Mouse (Mus musculus): Measurements from ENCODE around the gene B3gntl1. TPM values are rescaled to one million over a fixed set of nuclear protein-coding genes. Genes with fewer than 3 reads are reported as not detected.

The B3gntl1 gene
- total RNA-seq, 2 experiments from 2014 or later, result 4.4 to 4.6 TPM

DNA sequence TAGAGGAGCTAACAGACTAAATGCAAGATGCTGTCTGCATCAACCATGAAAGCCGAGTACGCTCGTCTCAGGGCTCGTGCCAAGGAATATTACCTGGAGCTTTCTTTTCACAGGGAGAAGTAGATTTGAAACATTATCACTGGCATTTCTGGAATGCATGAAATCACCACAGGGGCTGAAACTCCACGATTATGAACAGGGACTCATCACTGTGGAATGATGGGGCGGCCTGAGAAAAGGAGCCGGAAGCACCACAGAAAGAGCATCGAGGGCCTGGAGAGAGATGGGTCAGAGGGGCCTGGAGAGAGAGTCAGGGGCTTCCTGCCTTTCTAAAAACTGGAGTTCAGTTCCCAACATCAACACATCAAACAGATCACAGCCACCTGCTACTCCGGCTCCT lies 25.6 kb downstream of the B3gntl1 start:
- no peak for DNase-seq

DNA sequence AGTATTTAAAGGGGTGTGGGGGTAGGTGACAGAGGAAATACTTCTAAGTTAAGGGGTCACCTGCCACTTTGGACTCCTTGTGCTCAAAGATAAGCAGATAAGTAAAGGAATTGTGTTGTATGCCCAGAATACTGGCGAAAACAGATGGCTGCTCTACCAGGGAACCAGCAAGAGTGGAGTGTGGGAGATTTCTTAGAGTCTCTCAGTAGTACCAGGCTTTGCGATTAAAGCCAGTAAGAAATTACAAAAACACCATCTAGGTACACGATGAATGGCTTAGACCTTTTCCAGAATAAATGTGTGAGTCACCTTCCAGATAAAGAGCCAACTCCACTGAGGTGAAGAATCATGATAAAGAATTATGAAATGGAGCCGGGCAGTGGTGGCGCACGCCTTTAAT lies 27.6 kb downstream of the B3gntl1 start:
- DNase-seq, result no peak

DNA sequence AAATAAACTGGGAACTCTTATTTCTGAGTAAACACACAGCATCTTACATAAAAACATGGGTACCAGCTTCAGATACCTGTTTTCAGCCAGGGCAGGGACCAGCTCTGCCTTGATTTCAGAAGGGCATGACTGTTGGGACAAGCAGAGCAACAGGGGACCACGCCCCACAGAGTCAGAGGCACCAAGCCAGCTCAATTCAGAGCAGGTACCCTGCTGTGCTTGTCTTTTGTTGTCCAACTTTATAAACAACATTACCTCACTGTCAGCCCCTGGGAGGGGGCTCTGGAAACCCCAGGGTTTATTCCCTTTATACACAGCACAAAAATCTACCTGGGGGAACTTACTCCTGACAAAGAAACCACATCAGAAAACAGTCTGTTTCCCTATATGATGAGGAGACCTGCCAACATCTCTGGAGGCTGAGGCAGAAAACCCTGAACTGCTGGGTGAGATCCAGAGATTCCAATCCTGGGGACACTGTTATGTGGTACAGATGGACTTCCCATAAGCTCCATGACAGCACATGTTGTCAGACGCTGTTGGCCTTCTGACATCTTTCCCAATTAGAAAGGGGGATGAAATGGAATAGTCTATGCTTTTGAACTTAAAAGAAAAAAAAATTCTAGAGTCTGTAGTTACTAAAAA lies 31.3 kb downstream of the B3gntl1 start:
- DNase-seq, result no peak

DNA sequence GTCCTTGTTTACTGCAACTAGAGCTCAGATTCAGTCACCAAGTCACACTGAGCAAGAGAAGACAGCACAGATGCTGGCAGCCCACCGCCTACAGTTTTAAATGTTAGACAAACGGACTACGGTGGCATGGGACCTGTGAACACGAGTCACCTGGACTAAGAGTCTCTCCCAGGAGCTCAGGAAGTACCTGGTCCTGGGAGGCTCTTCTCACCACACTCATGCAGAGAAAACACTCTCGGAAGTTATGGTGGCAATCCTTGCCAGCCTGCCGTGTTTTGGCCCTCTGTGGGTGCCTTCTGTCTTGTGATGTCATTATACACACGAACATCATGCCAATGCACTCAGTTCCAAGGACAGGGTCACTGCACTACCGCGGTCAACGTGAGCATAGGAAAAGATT lies 36.3 kb downstream of the B3gntl1 start:
- no peak for DNase-seq

DNA sequence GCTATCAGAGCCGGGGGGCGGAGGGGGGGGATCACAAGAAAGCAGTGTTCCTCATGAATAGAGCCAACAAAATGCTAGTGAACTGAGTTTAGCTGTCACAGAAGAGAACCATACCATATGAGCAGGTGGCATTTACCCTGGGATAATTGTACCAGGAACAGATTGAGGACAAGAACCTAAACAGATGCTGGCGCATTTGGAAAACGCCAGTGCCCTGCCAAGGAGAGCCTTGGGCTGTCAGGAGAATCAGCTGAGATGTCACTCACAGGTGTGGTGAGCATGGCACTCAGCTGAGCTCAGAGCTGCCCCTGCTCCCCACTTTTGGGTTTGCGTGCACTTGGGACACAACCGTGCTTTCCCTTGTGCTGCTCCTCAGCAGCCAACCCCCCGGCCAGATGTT lies 41.5 kb downstream of the B3gntl1 start:
- no peak for DNase-seq

DNA sequence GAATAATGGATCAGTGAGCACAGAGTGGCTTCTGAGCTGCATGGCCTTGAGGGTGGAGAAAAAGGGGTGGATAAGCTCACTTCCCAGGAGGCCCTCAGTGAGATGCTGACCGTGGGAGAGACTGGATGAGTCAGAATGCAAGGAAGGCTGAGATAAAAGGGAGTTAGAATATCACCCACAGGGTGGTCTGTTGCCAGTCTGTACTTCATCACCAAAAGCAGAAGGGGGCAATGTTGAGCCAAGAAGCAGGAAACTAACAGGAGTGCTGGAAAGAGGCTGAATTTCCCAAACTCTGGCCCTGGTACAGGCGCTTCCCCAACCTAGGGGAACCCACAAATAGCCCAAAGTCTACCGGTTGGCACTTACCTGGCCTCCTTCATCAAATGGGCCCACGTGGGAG lies 42.5 kb downstream of the B3gntl1 start:
- DNase-seq, result peak; percentile 27

DNA sequence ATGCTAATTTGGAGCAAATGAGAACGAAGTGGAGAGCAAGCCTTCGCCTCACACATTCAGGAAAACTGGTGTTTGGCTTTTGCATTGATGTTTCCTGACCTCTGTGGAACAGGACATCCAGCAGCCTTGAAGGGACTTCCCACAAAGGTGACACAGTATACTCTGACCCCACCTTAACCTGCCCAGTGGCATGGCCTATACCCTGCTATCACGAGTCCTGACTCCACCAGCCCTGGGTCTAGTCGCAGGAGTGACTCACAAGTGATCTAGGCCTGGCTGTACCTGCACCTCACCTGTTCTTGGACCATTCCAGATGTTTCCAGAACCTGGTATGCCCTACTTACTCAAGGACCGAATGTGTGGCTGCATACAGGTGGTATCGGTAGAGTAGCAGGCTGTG lies 43.4 kb downstream of the B3gntl1 start:
- no peak for DNase-seq

DNA sequence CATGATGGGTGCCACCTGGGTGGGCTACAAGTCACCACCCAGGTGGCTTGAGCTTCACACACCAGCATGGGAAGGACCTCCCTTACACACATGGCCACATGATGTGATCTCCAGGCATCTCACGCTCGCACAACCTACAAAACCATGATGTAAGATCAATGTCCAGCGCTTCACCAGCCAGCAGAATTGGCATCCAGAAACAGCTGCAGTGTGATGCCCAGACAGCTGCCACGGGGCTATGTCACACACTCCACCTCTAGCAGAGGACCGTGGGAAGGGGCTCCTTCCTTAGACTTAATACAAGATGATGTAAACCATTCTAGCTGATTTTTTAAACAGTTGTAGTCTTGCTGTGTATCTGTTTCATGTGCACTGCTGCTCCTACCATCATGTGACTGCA lies 45.4 kb downstream of the B3gntl1 start:
- DNase-seq, result no peak

DNA sequence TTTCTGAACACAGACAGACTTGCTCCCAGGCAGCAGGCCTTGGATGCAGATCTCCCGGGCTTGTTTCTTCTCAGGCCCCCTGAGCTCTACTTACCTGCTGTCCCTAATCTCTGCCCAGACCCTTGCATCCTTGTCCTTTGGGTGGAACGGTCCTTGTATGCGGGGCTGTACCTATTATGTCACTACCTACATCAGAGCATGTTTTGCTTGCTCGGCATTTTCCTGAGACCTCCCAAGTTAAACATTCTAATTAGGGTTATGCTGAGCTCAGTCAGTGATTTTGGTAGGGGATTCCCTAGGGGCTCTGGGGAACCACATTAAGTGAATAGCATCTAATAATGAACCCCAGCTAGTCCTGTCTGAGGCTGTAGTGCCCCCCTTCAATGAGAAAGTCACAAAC lies 47.9 kb downstream of the B3gntl1 start:
- DNase-seq, result no peak

DNA sequence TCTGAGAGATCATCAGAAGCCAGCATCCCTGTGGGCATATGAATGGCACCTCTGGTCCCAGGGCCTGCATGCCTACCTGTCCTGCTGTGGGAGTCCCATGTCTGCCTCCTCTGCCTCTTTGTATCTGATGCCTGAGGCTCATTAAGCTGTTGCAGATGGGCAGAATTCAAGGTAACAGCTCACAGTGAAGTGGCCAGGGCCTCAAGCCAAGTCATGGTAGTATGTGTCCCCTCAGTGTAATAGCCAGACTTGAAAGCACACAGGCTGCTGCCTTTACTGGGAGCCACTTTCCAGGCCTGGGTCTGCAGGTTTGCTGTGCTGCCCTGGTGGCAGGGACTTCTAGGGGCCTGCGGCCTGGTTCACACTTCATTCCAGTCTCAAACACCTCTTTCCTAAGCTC lies 55.6 kb downstream of the B3gntl1 start:
- DNase-seq, result no peak

DNA sequence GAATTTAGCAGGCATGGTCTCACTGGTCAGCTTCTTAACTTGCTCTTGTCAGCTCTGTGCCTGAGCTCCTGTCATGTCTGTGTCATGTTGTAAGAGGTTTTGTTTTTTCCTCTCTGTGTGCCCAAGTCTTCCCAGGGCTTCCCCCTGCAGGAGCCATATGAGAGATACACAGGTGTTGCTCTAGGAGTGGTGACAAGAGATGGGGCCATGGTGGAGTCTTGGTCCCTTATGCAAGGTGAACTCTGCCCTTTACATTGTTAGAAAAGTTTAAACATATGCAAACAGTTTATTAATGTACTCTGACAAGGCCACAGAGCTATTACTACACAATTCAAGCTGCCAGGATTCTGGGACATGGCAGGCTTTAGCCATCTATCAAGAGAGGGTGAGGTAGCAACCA lies 56.5 kb downstream of the B3gntl1 start:
- DNase-seq, result no peak

DNA sequence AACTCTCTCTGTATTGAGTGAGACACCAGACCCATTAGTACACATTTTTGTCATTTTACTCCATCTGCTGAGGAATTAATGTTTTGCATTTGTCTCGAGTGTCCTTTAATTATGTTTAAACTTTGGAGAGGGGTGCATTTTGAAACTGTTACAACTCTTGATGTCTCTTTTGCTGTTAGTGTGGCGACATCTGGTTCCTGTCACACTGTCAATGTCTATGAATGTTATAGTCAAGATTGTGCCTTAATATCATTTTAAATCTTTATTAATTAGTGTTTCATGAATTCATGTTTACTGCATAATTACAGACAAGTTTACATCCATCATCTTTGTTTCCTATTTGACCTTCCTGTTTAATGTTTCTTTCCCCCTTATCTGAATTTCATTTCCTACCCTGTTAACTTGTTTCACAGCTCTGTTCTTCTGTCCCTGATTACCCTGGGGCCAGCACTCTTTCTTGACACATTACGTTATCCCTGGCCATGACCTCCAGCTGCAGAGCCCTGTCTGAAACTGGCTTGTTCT lies 56.9 kb downstream of the B3gntl1 start:
- DNase-seq, result no peak

DNA sequence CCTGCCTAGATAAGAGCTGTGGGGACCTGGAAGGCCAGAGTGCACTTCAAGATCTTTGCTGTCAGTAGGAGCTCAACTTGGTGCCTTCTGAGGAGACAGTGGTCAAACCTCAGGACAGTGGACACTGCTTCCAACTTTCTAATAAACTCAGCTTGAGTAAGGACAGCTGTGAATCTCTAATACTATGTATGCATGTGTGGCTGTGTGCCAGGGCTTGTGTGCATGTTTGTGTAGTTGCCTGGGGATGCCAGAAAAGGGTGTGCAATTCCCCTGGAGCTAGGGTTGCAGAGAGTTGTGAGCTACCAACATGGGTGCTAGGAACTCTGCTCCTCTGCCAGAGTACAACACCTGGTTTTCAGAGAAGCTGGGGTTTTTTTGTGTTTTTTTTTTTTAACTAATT lies 62.0 kb downstream of the B3gntl1 start:
- no peak for DNase-seq

DNA sequence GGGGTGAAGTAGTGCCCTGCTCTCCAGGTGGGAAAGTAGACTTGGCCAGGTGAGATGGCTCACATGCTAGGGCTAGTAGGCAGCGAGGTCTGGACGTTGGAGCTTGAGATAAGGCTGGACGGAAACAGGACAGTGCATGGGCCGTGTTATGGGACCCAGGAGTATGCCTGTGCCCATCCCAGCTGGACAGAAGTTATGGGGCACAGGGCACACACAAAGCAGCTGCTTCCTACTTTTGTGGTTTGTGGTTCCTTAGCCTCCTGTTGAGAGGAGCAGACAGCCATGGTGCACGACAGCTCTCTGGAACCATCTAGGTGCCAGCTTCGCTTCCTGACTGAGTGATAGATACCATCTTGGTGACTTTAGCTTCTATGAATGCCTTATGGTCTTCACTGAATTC lies 67.3 kb downstream of the B3gntl1 start:
- no peak for DNase-seq

DNA sequence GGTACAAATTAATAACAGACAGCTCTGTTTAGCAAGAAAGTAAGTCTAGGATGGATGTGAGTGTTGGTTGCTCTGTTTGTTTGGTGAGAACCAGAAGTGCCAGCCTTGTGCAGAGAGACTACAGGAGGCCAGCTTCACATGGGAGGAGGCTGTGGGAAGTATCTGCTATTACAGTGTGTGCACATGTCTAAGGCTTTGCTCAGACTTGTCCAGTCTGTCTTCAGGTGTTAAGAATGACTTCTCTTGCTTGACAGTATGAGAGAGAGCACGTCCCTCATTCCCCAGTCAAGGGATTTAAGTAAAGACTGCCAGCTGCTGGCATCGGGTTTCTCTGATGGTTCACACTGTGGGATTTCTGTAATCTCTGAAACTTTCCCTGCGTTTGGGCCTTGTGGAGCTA lies 71.5 kb downstream of the B3gntl1 start:
- DNase-seq, result no peak

DNA sequence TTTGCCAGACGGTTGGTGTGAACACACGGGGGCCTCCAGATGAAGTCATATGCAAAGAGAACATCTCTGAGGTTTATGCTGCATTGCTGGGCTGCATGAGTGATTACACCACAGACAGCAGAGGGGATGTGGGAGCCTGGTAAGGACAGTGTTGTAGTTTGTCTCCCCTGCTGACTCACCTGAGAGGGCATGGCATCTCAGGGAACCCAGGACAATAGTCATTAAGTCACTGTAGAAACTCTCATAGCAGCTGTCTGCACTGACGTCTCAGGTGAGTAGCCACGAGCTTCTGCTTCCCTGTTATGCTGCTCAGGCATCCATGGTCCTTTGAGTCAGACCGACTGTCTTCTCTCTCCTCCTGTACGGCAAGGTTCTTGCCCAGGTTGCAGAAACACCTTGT lies 75.7 kb downstream of the B3gntl1 start:
- no peak for DNase-seq

DNA sequence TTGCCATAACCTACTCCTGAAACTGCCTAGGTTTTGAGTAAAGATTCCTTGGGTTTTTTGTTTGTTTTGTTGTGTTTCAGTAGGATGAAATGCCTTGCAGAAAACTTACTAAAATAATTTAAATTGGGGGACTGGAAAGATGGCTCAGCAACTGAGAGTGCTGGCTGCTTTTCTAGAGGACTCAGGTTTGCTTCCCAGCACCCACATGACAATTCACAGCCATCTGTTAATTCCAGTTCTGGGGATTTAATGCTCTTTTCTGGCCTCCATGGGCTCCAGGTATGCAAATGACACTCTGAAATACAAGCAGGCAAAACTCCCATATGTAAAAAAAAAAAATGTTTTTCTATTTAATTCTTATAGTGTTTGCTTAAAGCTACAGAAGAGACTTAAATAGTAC lies 91.1 kb downstream of the B3gntl1 start:
- DNase-seq, result no peak

Other genes with a start within 250 kb of the B3gntl1 start
- 10 to 100 TPM; 13.7 to 14.6 TPM for gene Fn3k, start 238.2 kb downstream of the B3gntl1 start, total RNA-seq (2021)
- 10 to 100 TPM; 24.7 to 25.2 TPM for gene Tbcd, start 221.2 kb downstream of the B3gntl1 start, total RNA-seq (2021)
- gene Zfp750, start 153.8 kb downstream of the B3gntl1 start, total RNA-seq (2021), result under 1 TPM in 1 of 2 experiments, not detected in 1; 0.07 TPM
- 10 to 100 TPM; 15.4 to 17.3 TPM for gene Metrnl, start 28.4 kb upstream of the B3gntl1 start, total RNA-seq (2021)
- gene Ptchd3, start 157.1 kb upstream of the B3gntl1 start, total RNA-seq (2021), result under 1 TPM; 0.18 to 0.60 TPM

Measured in heart, postnatal 4 days (tissue).